Mouse (Mus musculus) heart, adult 2 months (tissue): ENCODE results near the gene Ubtd2.

ENCODE experiments used
- CTCF ChIP-seq: fragments of 200-600 bp; IDR thresholded peaks from 2 replicates; pipeline ENCODE4 v1.8.1; 2022; ENCODE audit warnings: antibody characterized with exemption, mild to moderate bottlenecking, moderate library complexity
- EP300 ChIP-seq: fragments of 200-500 bp; IDR thresholded peaks from 2 replicates; pipeline ENCODE4 v1.6.1; 2011; ENCODE audit warnings: low read depth, low read length, control low read depth; ENCODE audit not compliant: insufficient read depth
- POLR2A ChIP-seq: fragments of 200-500 bp; IDR thresholded peaks from 2 replicates; pipeline ENCODE4 v1.6.1; 2011; ENCODE audit warnings: mild to moderate bottlenecking, low read depth, low read length, control low read depth; ENCODE audit not compliant: insufficient read depth

DNA sequence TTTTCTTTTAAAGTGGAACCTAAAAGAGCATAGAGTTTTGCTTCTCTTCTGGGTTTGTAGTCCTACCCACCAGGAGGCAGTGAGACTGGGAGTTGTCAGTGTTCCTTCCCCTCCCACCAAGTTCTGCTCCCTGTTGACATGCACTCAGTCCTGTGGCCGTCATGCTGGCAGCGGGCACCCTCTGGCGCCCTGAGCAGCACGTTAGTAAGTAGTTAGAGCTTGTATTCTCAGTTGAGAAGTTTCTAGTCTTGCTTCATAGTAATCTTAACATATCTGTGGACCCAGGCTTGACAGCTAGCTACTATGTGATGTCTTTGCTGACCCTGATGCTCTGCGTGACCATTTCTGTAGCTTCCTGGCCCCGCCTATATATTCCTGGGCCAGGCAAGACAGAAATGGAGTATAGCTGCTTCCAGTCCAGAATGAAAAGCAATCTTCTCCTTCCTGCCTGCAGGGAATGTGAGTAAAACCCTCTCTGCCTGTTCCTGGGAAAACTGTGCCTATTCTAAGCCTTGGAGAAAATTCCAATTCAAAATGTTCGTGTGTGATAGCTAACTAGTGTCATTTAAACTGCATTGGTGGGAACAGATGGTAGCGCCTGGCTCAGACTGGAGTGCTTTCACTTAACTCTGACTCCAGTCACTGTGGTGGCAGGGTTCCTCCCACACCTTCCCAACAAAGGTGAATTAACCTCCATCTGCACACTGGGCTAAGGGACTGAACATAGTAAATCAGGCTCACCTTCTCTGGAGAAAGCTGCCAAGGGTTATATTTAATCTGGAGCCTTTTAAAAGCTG lies 61.9 kb downstream of the Ubtd2 start:
- TF ChIP-seq CTCF (no peak), POLR2A (no peak), EP300 (no peak)
